Mouse (Mus musculus) bone marrow, adult 2 months (tissue): ENCODE results near the gene Prdm2.

Experiments
- CTCF ChIP-seq: fragments of 200-500 bp; IDR thresholded peaks from 2 replicates; pipeline ENCODE4 v1.5.1; 2011; ENCODE audit warnings: low read length, control low read depth; ENCODE audit not compliant: control insufficient read depth, insufficient read depth
- POLR2A ChIP-seq: fragments of 200-500 bp; IDR thresholded peaks from 2 replicates; pipeline ENCODE4 v1.6.1; 2011; ENCODE audit warnings: low read depth, mild to moderate bottlenecking, control low read depth, low read length, borderline replicate concordance; ENCODE audit not compliant: control insufficient read depth

- TF ChIP-seq CTCF: no peak
- TF ChIP-seq POLR2A: no peak
These were observed 15.2 kb upstream of the Prdm2 start for GRCm38 (mm10) chr4:143227976-143228375.
